ENCODE assay signal across 15 mouse cellular contexts in the genomic region with DNA sequence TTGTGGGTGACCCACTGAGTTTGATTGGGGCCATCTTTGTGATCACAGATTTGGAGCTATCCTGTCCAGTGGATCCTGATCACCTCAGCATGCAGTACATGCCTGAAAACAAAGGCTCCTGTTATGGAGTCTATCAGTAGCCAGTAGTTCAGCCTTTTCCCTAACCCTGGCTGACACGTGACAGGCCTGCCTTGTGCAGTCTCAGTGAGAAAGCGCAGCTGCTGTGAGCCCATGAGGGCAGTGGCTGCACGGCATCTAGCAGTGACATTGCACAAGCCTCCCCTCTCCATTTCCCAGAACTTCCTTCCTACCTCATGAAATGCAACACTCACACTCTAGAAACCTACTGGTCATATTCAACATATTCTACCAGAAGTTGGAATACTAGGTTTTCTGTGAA. TPM values are rescaled to one million over a fixed set of nuclear protein-coding genes. Genes with fewer than 3 reads are reported as not detected.
A peak's percentile ranks its signal among the peaks of the same experiment; 100 is the strongest.
DNase-seq lines count a peak whose midpoint lies in the region; ATAC-seq lines count a peak whose summit lies in the region.
"Had no signal": no experiment of that assay in that cellular context is flagged by ENCODE, and none has a peak within 500 bp of the region (broad histone marks: within the 10 kb centered on the region; RNA-seq: fewer than 3 reads in every experiment).

No protein-coding gene starts in this region.

- 45% methylated on average over 3 of the region's 3 CpGs for WGBS in kidney, embryonic 16.5 days

- H3K4me3 ChIP-seq in kidney, embryonic 16.5 days (ENCODE audit: low read length): no peak overlapping the region
- H3K4me3 ChIP-seq: liver, embryonic 12.5 days; midbrain, embryonic 13.5 days had no signal

- no peak overlapping the region for H3K9ac ChIP-seq in kidney, embryonic 16.5 days (replicated peaks; ENCODE audit: low read length)
- H3K9ac ChIP-seq: liver, embryonic 12.5 days; midbrain, embryonic 13.5 days had no signal

- H3K36me3 ChIP-seq in kidney, embryonic 16.5 days (ENCODE audit: insufficient read depth, low read length): no peaks in the 10 kb centered on the region

- ATAC-seq in kidney, embryonic 16.5 days (ENCODE audit: low FRiP score, low TSS enrichment): peak; percentile 68
- peak; percentile 74 for ATAC-seq in granulocyte monocyte progenitor cell, adult 5-6 weeks (replicated peaks; ENCODE audit: poor library complexity, severe bottlenecking)
- ATAC-seq: forebrain, embryonic 14.5 days; hindbrain, embryonic 16.5 days; liver, embryonic 12.5 days; midbrain, embryonic 13.5 days had no signal

- H3K4me2 ChIP-seq in kidney, embryonic 16.5 days (replicated peaks; ENCODE audit: low read depth, low read length): no peak overlapping the region
- H3K4me2 ChIP-seq: liver, embryonic 12.5 days; midbrain, embryonic 13.5 days had no signal

- no peaks in the 10 kb centered on the region for H3K9me3 ChIP-seq in kidney, embryonic 16.5 days (ENCODE audit: low read length)
- H3K9me3 ChIP-seq: liver, embryonic 12.5 days; midbrain, embryonic 13.5 days had no signal

- no peaks in the 10 kb centered on the region for H3K27me3 ChIP-seq in kidney, embryonic 16.5 days (ENCODE audit: insufficient read depth, low read length)
- H3K27me3 ChIP-seq: liver, embryonic 12.5 days; midbrain, embryonic 13.5 days had no signal

- peak; percentile 86 for DNase-seq in heart, adult 11 months
- no peak for DNase-seq in heart, postnatal 4 days
- no peak for DNase-seq in kidney, postnatal 14 days
- DNase-seq in lung, postnatal 4 days: peak; percentile 42 to 74
- DNase-seq in layer of hippocampus, adult 9-10 months (ENCODE audit: low spot score): no peak
- no peak for DNase-seq in embryo, embryonic 10 days (ENCODE audit: low spot score)
- DNase-seq: adrenal gland, postnatal 36 days; cerebellum, adult 11 months; gastrocnemius, postnatal 10 days had no signal

- H3K27ac ChIP-seq in kidney, embryonic 16.5 days (ENCODE audit: low read length): no peak overlapping the region
- H3K27ac ChIP-seq: liver, embryonic 12.5 days; midbrain, embryonic 13.5 days had no signal

- H3K4me1 ChIP-seq in kidney, embryonic 16.5 days (ENCODE audit: insufficient read depth, low read length): no peaks in the 10 kb centered on the region
- H3K4me1 ChIP-seq: liver, embryonic 12.5 days; midbrain, embryonic 13.5 days had no signal

RNA-seq across cellular contexts. Expression of a gene that starts 20.6 kb away (rescaled TPM):
- total RNA-seq in heart, postnatal 4 days (2021): 100 to 1,000 TPM; 226 to 231 TPM
- 46.4 and 48.0 TPM in 2 replicates for polyA plus RNA-seq in kidney, embryonic 16.5 days (2015; fragmentation: Nextera tagmentation; extraction: Ambion mirVana)
- total RNA-seq in granulocyte monocyte progenitor cell, adult 5-6 weeks (2014; fragmentation: Nextera tagmentation): 91.3 and 95.1 TPM in 2 replicates
- 48.5 and 57.6 TPM in 2 replicates for total RNA-seq in granulocyte monocyte progenitor cell, adult 5-6 weeks (2017)

Comparison
In these comparisons a context has a peak if more than half of its experiments do, and no peak if none do; other contexts are left out.
1. DNase-seq: peak in heart, adult 11 months (single experiment) and lung, postnatal 4 days (2 of 2); none in heart, postnatal 4 days (single experiment), kidney, postnatal 14 days (single experiment), layer of hippocampus, adult 9-10 months (single experiment) and embryo, embryonic 10 days (single experiment).